Mouse (Mus musculus) lung, embryonic 14.5 days (tissue): ENCODE results near the gene Sh3bp4. TPM values are rescaled to one million over a fixed set of nuclear protein-coding genes. Genes with fewer than 3 reads are reported as not detected.

ENCODE experiments used
- ATAC-seq: fragments of 200-750 bp; cut with Nextera tagmentation; 2 replicates; pipeline ENCODE4 v1.8.0; 2017; ENCODE audit warnings: mild to moderate bottlenecking, moderate TSS enrichment, moderate library complexity; ENCODE audit not compliant: insufficient read depth
- DNase-seq: peaks from one replicate; pipeline ENCODE4 v3.0.0-alpha.2; 2015
- H3K27ac ChIP-seq: fragments of 300-500 bp; sonication (generic); 2 replicates; pipeline ENCODE4 v1.5.1; 2014; ENCODE audit warnings: low read depth, mild to moderate bottlenecking, moderate library complexity
- H3K27me3 ChIP-seq: fragments of 300-500 bp; sonication (generic); 2 replicates; pipeline ENCODE4 v1.6.1; 2014; ENCODE audit warnings: low read length, control low read depth; ENCODE audit not compliant: insufficient read depth
- H3K36me3 ChIP-seq: fragments of 300-500 bp; sonication (generic); 2 replicates; pipeline ENCODE4 v1.6.1; 2014; ENCODE audit warnings: control low read depth; ENCODE audit not compliant: insufficient read depth
- H3K4me1 ChIP-seq: fragments of 300-500 bp; sonication (generic); 2 replicates; pipeline ENCODE4 v1.6.1; 2014; ENCODE audit warnings: antibody characterized with exemption, control low read depth; ENCODE audit not compliant: insufficient read depth
- H3K4me2 ChIP-seq: fragments of 300-500 bp; sonication (generic); 2 replicates; pipeline ENCODE4 v1.6.1; 2014; ENCODE audit warnings: mild to moderate bottlenecking
- H3K4me3 ChIP-seq: fragments of 300-500 bp; sonication (generic); 2 replicates; pipeline ENCODE4 v1.5.1; 2014; ENCODE audit warnings: low read depth, low read length
- H3K9ac ChIP-seq: fragments of 300-500 bp; sonication (generic); 2 replicates; pipeline ENCODE4 v1.6.1; 2014
- H3K9me3 ChIP-seq: fragments of 300-500 bp; sonication (generic); 2 replicates; pipeline ENCODE4 v1.6.1; 2016; ENCODE audit warnings: low read depth, low read length, control low read depth
- CTCF ChIP-seq: IDR thresholded peaks from 2 replicates; pipeline ENCODE4 v1.5.1; 2016; ENCODE audit warnings: antibody characterized with exemption, low read depth
- WGBS: fragments of 180-500 bp; shearing (Covaris S2); extraction: QIAGEN DNeasy Blood & Tissue Kit; methylation state at CpG from one replicate; pipeline ENCODE4 v1.1.7; 2014; 5-methylcytosine and 5-hydroxymethylcytosine counted together
- polyA plus RNA-seq: library from polyadenylated mRNA; unstranded; fragments of >200 nt; fragmentation: Nextera tagmentation; extraction: Ambion mirVana; gene quantifications from 2 replicates; pipeline ENCODE4 v1.2.1, GENCODE M21; 2014

Gene Sh3bp4
- polyA plus RNA-seq, 1 experiment from 2014 or later, result 26.2 TPM

DNA sequence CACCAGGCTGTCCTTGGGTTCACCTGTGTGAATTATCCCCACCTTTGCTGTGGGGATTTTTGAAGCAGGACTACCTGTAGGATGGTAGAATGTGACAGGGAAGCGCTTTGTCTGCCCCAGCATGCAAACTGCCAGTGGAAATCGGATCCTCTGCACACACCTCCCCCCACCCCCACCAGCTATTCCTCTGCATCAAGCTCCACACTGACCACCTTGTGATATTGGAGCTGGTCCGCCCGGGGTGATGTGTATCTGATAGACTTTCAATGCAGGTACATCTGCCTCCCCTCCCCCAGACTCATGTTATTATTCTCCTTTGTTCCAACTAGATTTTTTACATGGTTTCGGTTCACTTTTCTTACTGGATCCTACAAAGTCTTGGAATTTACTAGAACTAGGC is 21.8 kb downstream of the Sh3bp4 start:
- Histone ChIP-seq H3K27me3 (no peaks in the 10 kb centered on the region), H3K36me3 (no peaks in the 10 kb centered on the region), H3K27ac (peak overlapping the region; percentile 90), H3K9me3 (no peaks in the 10 kb centered on the region), H3K4me1 (peaks cover 41% of the 10 kb centered on the region), H3K9ac (peak overlapping the region; percentile 29; the same call in 1 of the 2 replicates), H3K4me2 (peak overlapping the region; percentile 53), H3K4me3 (no peak overlapping the region)
- ATAC-seq (no peak), DNase-seq (no peak)
- 41% methylated on average over 5 of the region's 5 CpGs for WGBS
- no peak for TF ChIP-seq CTCF

DNA sequence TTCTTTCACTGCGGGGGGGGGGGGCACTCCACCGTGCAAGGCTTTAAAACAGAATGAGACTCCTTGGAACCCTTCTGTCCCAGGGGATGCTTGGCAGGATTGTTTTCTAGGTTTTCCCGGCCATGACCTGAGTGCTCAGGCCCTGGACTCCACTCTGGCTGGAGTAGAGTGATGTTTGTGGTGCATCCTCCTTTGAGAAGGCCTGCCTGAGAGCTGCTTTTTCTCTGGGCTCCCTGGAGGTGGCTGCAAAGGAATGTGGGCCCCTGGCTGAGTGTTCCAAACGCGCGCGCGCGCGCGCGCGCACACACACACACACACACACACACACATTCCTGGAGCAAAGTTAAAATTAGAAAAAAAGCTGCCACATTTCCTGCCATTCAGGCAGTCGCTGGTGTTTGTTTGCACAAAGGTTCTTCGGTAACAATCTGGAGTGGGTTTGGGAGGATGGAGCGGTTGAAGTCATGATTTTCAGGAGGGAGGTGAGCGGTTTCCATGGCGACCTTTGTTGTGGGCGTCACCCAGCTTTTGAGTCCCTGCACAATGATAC is 22.3 kb downstream of the Sh3bp4 start:
- H3K4me3 ChIP-seq, result no peak overlapping the region
- H3K36me3 ChIP-seq, result no peaks in the 10 kb centered on the region
- 7% methylated on average over 19 of the region's 19 CpGs for WGBS
- peak; percentile 83 for DNase-seq
- peak overlapping the region; percentile 90 for H3K27ac ChIP-seq
- H3K27me3 ChIP-seq, result no peaks in the 10 kb centered on the region
- TF ChIP-seq CTCF, result no peak
- no peaks in the 10 kb centered on the region for H3K9me3 ChIP-seq
- H3K4me1 ChIP-seq, result peaks cover 41% of the 10 kb centered on the region
- ATAC-seq, result peak; percentile 55
- peak overlapping the region; percentile 29; the same call in 1 of the 2 replicates for H3K9ac ChIP-seq
- H3K4me2 ChIP-seq, result peak overlapping the region; percentile 53

DNA sequence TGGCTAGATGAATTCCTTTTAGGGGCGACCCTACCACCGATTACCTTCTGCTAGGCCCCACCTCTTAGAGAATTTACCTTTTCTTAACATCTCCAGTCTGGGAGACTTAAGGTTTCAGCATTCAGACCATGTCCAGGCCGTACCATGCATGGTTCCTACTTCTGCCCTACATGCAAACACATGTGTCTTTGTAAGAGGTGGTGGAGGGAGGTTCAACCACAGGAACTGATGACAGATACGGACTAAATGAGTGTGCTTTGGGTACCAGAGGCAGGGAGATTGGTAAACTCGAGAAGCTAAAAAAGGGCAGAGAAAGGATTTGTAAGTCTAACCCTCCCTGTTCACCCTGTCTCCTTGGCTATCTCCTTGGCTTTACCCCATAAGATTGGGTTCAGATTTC is 23.5 kb downstream of the Sh3bp4 start:
- H3K27me3 ChIP-seq, result no peaks in the 10 kb centered on the region
- no peak overlapping the region for H3K27ac ChIP-seq
- H3K4me3 ChIP-seq, result no peak overlapping the region
- peaks cover 41% of the 10 kb centered on the region for H3K4me1 ChIP-seq
- DNase-seq (no peak), ATAC-seq (no peak)
- H3K9me3 ChIP-seq, result no peaks in the 10 kb centered on the region
- H3K9ac ChIP-seq, result no peak overlapping the region
- H3K36me3 ChIP-seq, result no peaks in the 10 kb centered on the region
- H3K4me2 ChIP-seq, result no peak overlapping the region
- no peak for TF ChIP-seq CTCF
- WGBS, result 57% methylated on average over 5 of the region's 5 CpGs

DNA sequence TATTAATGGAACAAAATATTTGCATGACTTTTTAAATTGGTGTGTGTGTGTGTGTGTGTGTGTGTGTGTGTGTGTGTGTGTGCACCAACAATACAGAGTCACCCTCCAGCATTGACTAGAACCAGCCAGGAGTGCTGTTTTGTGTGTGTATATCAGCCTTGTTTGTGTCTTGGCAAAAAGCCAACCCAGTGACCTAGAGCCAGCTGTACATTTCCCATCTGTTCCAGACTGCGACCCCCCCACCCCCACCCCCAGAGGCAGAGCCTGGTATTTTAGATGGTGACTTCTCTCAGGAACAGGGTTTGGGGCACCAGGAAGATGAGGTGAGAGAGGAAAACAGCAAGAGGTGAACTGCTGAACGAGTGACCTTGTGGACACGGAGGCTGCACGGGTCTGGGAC is 24.2 kb downstream of the Sh3bp4 start:
- no peaks in the 10 kb centered on the region for H3K36me3 ChIP-seq
- DNase-seq, result peak; percentile 59
- peaks cover 39% of the 10 kb centered on the region for H3K4me1 ChIP-seq
- 38% methylated on average over 4 of the region's 4 CpGs for WGBS
- no peak overlapping the region for H3K9ac ChIP-seq
- H3K27me3 ChIP-seq, result no peaks in the 10 kb centered on the region
- no peak overlapping the region for H3K4me2 ChIP-seq
- no peak; the same call in 1 of the 2 replicates for ATAC-seq
- no peak overlapping the region for H3K4me3 ChIP-seq
- H3K27ac ChIP-seq, result no peak overlapping the region
- H3K9me3 ChIP-seq, result no peaks in the 10 kb centered on the region
- TF ChIP-seq CTCF, result no peak

DNA sequence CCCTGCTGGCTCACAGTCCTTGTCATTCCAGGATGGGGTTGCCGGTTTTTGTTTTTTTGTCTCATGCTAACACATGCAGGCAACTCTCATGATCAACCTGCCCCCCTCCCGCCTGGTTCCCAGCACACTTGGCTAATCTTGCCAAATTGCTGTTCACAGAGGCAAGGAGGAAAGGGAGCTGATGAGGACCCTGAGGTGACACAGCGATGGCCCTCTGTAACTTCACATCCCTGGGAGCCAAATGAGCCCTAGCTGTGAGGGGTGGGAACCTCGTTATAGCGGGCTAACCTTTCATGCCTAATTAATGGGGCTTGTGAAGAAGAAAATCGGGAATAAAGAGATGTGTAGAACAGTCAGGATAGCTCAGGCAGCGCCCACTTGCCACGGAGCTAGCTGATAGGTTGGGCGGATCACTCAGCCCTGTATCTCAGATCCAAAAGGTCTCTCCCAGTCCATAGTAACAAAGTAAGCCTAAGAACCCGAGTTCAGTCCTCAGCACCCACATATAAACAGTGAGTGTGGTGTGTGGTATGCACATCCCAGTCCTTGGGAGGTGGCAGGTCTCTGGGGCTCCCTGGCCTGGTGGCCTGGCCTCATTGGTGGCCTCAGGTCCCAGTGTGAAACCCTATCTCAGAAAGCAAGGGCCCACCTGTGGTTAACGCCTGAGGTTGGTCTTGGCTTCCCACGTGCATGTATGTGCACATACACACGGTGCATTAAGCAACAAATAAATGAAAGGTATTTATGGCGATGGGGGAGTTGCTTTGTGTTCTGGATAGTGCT is 25.6 kb downstream of the Sh3bp4 start:
- Histone ChIP-seq H3K4me2 (no peak overlapping the region), H3K9ac (no peak overlapping the region), H3K27me3 (no peaks in the 10 kb centered on the region), H3K4me1 (peaks cover 27% of the 10 kb centered on the region; the same call in 1 of the 2 replicates), H3K4me3 (no peak overlapping the region), H3K9me3 (no peaks in the 10 kb centered on the region), H3K27ac (no peak overlapping the region), H3K36me3 (no peaks in the 10 kb centered on the region)
- ATAC-seq (peak; percentile 15; the same call in 1 of the 2 replicates), DNase-seq (no peak)
- TF ChIP-seq CTCF, result no peak
- 38% methylated on average over 14 of the region's 14 CpGs for WGBS

DNA sequence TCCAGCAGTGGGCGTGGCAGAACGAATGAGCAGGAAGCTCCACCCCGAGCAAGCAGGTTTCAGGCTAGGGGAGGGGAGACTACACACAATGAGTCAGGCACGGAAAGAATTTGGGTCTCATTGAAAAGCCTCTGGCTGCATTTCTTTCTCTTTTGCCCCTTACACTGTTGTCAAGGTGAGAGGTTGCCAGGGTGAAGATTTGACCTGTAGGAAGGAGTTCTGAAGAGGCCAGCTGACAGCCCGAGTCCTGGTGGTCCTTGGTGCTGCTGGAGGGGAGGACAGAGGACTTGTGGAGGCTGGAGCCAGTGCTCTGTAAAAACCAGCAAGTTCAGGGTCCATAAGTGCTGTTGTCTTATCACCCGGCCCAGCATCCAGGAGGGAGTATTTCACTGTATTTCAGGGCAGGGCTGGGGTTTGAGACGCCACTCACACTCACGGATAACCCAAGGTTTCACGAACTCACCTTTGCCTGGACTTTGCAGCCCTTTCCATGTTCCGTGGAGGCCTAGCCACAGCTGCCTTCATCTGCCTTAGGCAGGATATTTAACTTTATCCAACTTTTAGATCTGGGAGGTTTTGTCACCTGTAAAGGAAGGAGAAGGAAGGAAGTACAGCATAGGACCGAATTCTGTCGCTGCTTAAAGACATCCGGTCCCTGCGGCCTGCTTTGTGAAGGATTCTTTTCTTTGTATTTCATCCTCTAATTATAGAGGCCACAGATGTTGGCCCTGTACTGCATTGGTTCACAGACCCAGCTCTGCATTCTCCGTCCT is 32.2 kb downstream of the Sh3bp4 start:
- Histone ChIP-seq H3K4me1 (peaks cover 47% of the 10 kb centered on the region), H3K27ac (peak overlapping the region; percentile 87), H3K4me2 (0 out of 2 replicates have a peak overlapping the region, but pooled peaks have one; percentile 5), H3K36me3 (no peaks in the 10 kb centered on the region), H3K27me3 (no peaks in the 10 kb centered on the region), H3K4me3 (no peak overlapping the region), H3K9me3 (no peaks in the 10 kb centered on the region), H3K9ac (no peak overlapping the region)
- ATAC-seq, result peak; percentile 39; the same call in 1 of the 2 replicates
- 52% methylated on average over 15 of the region's 15 CpGs for WGBS
- peak; percentile 43 for DNase-seq
- no peak for TF ChIP-seq CTCF

DNA sequence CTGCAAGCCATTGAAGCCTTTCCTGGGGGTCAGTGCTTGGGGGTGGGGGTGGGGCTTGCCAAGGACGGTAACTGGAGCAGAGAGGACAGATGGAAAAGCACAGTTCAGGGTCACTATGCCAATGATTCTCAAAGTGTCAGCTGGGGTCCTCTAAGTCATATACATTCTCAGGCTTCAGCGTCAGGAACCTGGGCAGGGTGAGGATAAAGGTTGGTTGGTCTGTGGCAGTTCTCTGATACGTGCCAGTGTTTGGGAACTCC is 32.7 kb downstream of the Sh3bp4 start:
- ATAC-seq (no peak), DNase-seq (no peak)
- H3K9ac ChIP-seq, result no peak overlapping the region
- 34% methylated on average over 3 of the region's 3 CpGs for WGBS
- no peaks in the 10 kb centered on the region for H3K36me3 ChIP-seq
- no peaks in the 10 kb centered on the region for H3K9me3 ChIP-seq
- H3K4me1 ChIP-seq, result peaks cover 52% of the 10 kb centered on the region
- no peak for TF ChIP-seq CTCF
- H3K4me3 ChIP-seq, result no peak overlapping the region
- no peaks in the 10 kb centered on the region for H3K27me3 ChIP-seq
- peak overlapping the region; percentile 87 for H3K27ac ChIP-seq
- H3K4me2 ChIP-seq, result no peak overlapping the region
